ENCODE assay signal across 9 mouse cellular contexts in the genomic region with DNA sequence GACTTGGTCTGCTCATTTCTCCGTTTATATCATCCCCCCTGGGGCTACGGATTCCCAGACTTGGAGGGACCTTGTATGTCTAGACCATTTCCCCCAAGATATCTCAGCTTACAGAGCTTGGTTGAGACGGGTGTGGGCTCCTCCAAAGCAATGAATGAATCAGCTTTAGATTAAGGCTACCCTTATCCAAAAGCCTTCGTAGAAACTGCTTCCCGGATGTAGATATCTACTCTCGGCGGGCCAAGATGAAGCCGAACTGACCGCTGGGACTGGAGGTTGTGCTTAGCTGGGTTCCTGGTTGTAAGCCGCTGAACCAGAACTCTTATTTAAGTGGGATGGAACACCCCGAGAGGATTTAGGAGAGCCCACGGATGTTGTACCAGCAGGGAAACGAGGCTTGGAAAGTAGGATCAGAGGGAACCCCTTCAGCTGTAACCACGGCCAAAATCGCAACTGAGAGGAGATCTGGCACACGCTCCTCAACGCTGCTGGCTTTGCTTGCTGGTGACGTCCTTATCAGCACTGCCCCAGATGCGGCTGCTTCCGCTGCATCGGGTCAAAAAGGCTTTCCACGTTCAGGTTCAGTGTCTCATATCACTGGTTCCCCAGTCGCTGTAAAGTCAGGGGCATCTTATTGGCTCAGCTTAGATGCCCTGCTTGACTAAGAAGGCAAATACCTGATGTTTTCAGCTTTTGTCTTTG. TPM values are rescaled to one million over a fixed set of nuclear protein-coding genes. Genes with fewer than 3 reads are reported as not detected.
DNase-seq lines count a peak whose midpoint lies in the region; ATAC-seq and TF ChIP-seq lines count a peak whose summit lies in the region.
"Had no signal": no experiment of that assay in that cellular context is flagged by ENCODE, and none has a peak within 500 bp of the region (broad histone marks: within the 10 kb centered on the region; RNA-seq: fewer than 3 reads in every experiment).

No protein-coding gene starts in this region.

- no peak for TF ChIP-seq CTCF in G1E (IDR thresholded peaks at IDR 0.05; ENCODE audit: low read depth, low read length)

- H3K36me3 ChIP-seq in G1E (replicated peaks), result no peaks in the 10 kb centered on the region
- no peaks in the 10 kb centered on the region for H3K36me3 ChIP-seq in kidney, embryonic 15.5 days

- 0 out of 2 replicates have a peak, but pooled peaks cover 2% of the 10 kb centered on the region for H3K4me1 ChIP-seq in G1E (ENCODE audit: insufficient read depth, low read depth, low read length)
- peaks cover 23% of the 10 kb centered on the region for H3K4me1 ChIP-seq in kidney, embryonic 15.5 days

- peaks cover 14% of the 10 kb centered on the region for H3K27me3 ChIP-seq in G1E (ENCODE audit: insufficient read depth, low read length)
- H3K27me3 ChIP-seq in kidney, embryonic 15.5 days, result peaks cover 13% of the 10 kb centered on the region; the same call in 1 of the 2 replicates

- H3K9me3 ChIP-seq in G1E (replicated peaks), result no peaks in the 10 kb centered on the region
- no peaks in the 10 kb centered on the region for H3K9me3 ChIP-seq in kidney, embryonic 15.5 days (replicated peaks)

- peak; percentile 87 for ATAC-seq in G1E (ENCODE audit: extremely low read depth, insufficient number of reproducible peaks, low FRiP score, poor library complexity, severe bottlenecking)
- ATAC-seq in kidney, embryonic 15.5 days (replicated peaks; ENCODE audit: low FRiP score), result no peak

- 63% methylated on average over 23 of the region's 23 CpGs for WGBS in kidney, embryonic 15.5 days

- no peak overlapping the region for H3K9ac ChIP-seq in kidney, embryonic 15.5 days

- no peak overlapping the region for H3K27ac ChIP-seq in kidney, embryonic 15.5 days

- peak overlapping the region; percentile 20; the same call in 1 of the 2 replicates for H3K4me2 ChIP-seq in kidney, embryonic 15.5 days

- no peak overlapping the region for H3K4me3 ChIP-seq in G1E (ENCODE audit: low read depth, low read length)
- no peak overlapping the region for H3K4me3 ChIP-seq in kidney, embryonic 15.5 days (replicated peaks)

- DNase-seq in G1E (ENCODE audit: low spot score), result no peak
- DNase-seq in c-Kit-positive CD71-positive TER-119-positive erythroid progenitor cells, embryonic 14.5 days (ENCODE audit: low spot score), result peak; percentile 34
- DNase-seq in lung, postnatal 25 days (ENCODE audit: low spot score), result peak; percentile 79
- DNase-seq in yolk sac, embryonic 10.5 days (ENCODE audit: low spot score), result no peak
- DNase-seq in embryo, embryonic 11 days, result no peak
- DNase-seq in frontal cortex, adult 2 months (ENCODE audit: extremely low spot score in 1 of 2, low spot score in 1 of 2), result no peak
- no peak for DNase-seq in adipocyte (ENCODE audit: low spot score)
- DNase-seq: thymus, postnatal 4 days had no signal

RNA-seq across cellular contexts. Expression of gene Cfap45, which starts 5.9 kb away (rescaled TPM):
- total RNA-seq in G1E (2014; fragmentation: Nextera tagmentation) (4.6 TPM in 1 of 2 replicates, not detected in the other), G1E (2017) (0.12 and 0.33 TPM in 2 replicates)
- not detected in 2 replicates for polyA plus RNA-seq in G1E (2012)
- polyA plus RNA-seq in kidney, embryonic 15.5 days (2015; fragmentation: Nextera tagmentation; extraction: Ambion mirVana), result 1.4 and 2.2 TPM in 2 replicates
- 3.4 and 4.5 TPM in 2 replicates for polyA plus RNA-seq in frontal cortex, adult 2 months (2012; rRNA removed)

RNA-seq across cellular contexts. Expression of gene Tagln2, which starts 26.7 kb away (rescaled TPM):
- 1,068 and 1,186 TPM in 2 replicates for total RNA-seq in G1E (2014; fragmentation: Nextera tagmentation)
- total RNA-seq in G1E (2017), result 618 and 679 TPM in 2 replicates
- 1,022 and 1,501 TPM in 2 replicates for polyA plus RNA-seq in G1E (2012)
- polyA plus RNA-seq in kidney, embryonic 15.5 days (2015; fragmentation: Nextera tagmentation; extraction: Ambion mirVana), result 246 and 251 TPM in 2 replicates
- polyA plus RNA-seq in frontal cortex, adult 2 months (2012; rRNA removed), result 19.1 and 19.9 TPM in 2 replicates

RNA-seq across cellular contexts. Expression of gene Vsig8, which starts 29.2 kb away (rescaled TPM):
- total RNA-seq in G1E (2014; fragmentation: Nextera tagmentation) (not detected in 2 replicates), G1E (2017) (not detected in 2 replicates)
- not detected in 2 replicates for polyA plus RNA-seq in G1E (2012)
- 0.57 and 0.59 TPM in 2 replicates for polyA plus RNA-seq in kidney, embryonic 15.5 days (2015; fragmentation: Nextera tagmentation; extraction: Ambion mirVana)
- polyA plus RNA-seq in frontal cortex, adult 2 months (2012; rRNA removed), result 0.90 and 0.97 TPM in 2 replicates

RNA-seq across cellular contexts. Expression of gene Igsf9, which starts 44.9 kb away (rescaled TPM):
- not detected in 2 replicates for total RNA-seq in G1E (2014; fragmentation: Nextera tagmentation)
- total RNA-seq in G1E (2017), result 0.12 and 0.38 TPM in 2 replicates
- not detected in 2 replicates for polyA plus RNA-seq in G1E (2012)
- polyA plus RNA-seq in kidney, embryonic 15.5 days (2015; fragmentation: Nextera tagmentation; extraction: Ambion mirVana), result 45.0 and 46.0 TPM in 2 replicates
- 13.3 and 16.3 TPM in 2 replicates for polyA plus RNA-seq in frontal cortex, adult 2 months (2012; rRNA removed)

RNA-seq across cellular contexts. Expression of gene Slamf9, which starts 51.4 kb away (rescaled TPM):
- total RNA-seq in G1E (2014; fragmentation: Nextera tagmentation) (not detected in 2 replicates), G1E (2017) (not detected in 2 replicates)
- not detected in 2 replicates for polyA plus RNA-seq in G1E (2012)
- 0.73 and 1.1 TPM in 2 replicates for polyA plus RNA-seq in kidney, embryonic 15.5 days (2015; fragmentation: Nextera tagmentation; extraction: Ambion mirVana)
- polyA plus RNA-seq in frontal cortex, adult 2 months (2012; rRNA removed), result 1.1 and 1.8 TPM in 2 replicates

Comparison
In these comparisons a context has a peak if more than half of its experiments do, and no peak if none do; other contexts are left out.
1. DNase-seq: peak in c-Kit-positive CD71-positive TER-119-positive erythroid progenitor cells, embryonic 14.5 days (single experiment) and lung, postnatal 25 days (single experiment); none in G1E (single experiment), yolk sac, embryonic 10.5 days (single experiment), embryo, embryonic 11 days (single experiment), frontal cortex, adult 2 months (0 of 2) and adipocyte (single experiment).
2. RNA of gene Tagln2, which starts 26.7 kb away (polyA plus RNA-seq): 1,022 to 1,501 TPM in G1E and 246 to 251 TPM in kidney, embryonic 15.5 days; 19.1 to 19.9 TPM in frontal cortex, adult 2 months; every median in the first group is over 10 times any median in the second.